Mouse (Mus musculus): ENCODE data around the gene Gm44502. TPM values are rescaled to one million over a fixed set of nuclear protein-coding genes. Genes with fewer than 3 reads are reported as not detected.
"Not testable (repeated sequence)": the region's sequence is repeated elsewhere in the genome, so short reads cannot be mapped to it uniquely, and the experiment has no call there.

Gene Gm44502
- polyA plus RNA-seq, 1 experiment, result 0.08 TPM

DNA sequence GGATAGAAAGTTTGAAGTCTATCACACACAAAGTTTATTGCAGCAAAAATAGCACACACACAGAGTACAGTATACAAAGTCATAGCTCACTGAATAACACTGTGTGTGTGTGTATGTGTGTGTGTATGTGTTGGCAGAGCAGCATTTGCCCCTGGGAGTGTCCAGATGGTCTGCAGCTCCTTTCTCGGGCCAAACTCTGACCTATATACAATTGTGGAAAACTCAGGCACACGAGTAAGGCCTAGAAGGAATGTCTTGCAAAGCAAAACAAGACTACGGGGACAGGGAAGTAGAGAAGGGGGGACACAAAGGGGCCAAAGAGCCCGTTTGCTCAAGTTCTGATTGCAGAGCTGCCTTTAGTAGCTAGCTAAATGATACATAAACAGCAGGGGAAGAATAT is 3.5 kb upstream of the Gm44502 start:
- no peaks in the 10 kb centered on the region for H3K9me3 ChIP-seq (ENCODE audit: control insufficient read depth, low read length)
- TF ChIP-seq TAL1 (IDR thresholded peaks at IDR 0.05; ENCODE audit: low read length), result no peak
- TF ChIP-seq GATA1 (IDR thresholded peaks at IDR 0.05; ENCODE audit: low read length), result no peak
- H3K27me3 ChIP-seq (ENCODE audit: control insufficient read depth), result no peaks in the 10 kb centered on the region
- H3K4me3 ChIP-seq (replicated peaks), result no peak overlapping the region
- peaks cover 36% of the 10 kb centered on the region for H3K4me1 ChIP-seq (ENCODE audit: control insufficient read depth)
- peaks cover 7% of the 10 kb centered on the region for H3K36me3 ChIP-seq (ENCODE audit: control insufficient read depth)

DNA sequence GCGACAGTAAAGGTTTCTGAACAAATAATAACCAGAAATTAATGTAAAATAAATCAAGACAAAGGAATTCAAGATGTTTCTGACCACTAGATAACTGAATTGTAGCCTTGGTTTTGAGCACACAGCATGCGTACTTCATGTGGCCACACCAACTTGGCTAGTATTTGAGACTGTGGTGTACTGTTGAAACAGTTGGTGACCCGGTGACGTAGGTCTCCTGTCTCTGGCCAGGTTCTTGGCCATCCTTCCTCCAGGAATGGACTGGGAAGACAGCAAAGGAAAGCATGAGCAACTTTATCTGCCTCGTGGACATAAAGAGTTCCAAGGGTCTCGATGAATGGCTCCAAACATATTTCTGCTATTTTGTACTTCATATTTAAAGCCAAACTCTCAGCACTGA is 2.3 kb upstream of the Gm44502 start:
- TF ChIP-seq TAL1 (IDR thresholded peaks at IDR 0.05; ENCODE audit: low read length) (no peak), GATA1 (IDR thresholded peaks at IDR 0.05; ENCODE audit: low read length) (no peak)
- no peaks in the 10 kb centered on the region for H3K9me3 ChIP-seq (ENCODE audit: control insufficient read depth, low read length)
- H3K4me1 ChIP-seq (ENCODE audit: control insufficient read depth), result peaks cover 40% of the 10 kb centered on the region
- H3K27me3 ChIP-seq (ENCODE audit: control insufficient read depth), result no peaks in the 10 kb centered on the region
- H3K36me3 ChIP-seq (ENCODE audit: control insufficient read depth), result peaks cover 17% of the 10 kb centered on the region
- no peak overlapping the region for H3K4me3 ChIP-seq (replicated peaks)

DNA sequence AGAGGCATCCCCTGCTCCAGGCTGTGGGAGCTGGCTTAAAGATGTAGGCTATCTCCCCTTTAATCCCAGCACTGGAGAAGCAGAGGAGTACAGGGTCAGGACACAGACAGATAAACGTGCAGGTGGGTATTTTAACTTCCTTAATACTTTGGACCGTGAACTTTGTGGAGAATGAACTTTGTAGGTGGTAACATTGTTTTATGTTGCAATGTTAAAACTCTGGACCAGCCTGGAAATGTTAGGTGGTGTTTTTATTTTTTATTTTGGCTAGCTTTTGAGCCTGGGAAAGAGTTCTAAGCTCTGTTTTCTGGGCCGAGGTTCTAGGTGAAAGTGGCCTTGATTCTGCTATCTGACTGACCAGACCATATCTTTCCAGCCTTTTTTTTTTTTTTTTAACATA is 1.8 kb upstream of the Gm44502 start:
- Histone ChIP-seq H3K27me3 (ENCODE audit: control insufficient read depth) (no peaks in the 10 kb centered on the region), H3K4me3 (replicated peaks) (peak overlapping the region; percentile 97), H3K36me3 (ENCODE audit: control insufficient read depth) (peaks cover 23% of the 10 kb centered on the region), H3K9me3 (ENCODE audit: control insufficient read depth, low read length) (no peaks in the 10 kb centered on the region), H3K4me1 (ENCODE audit: control insufficient read depth) (peaks cover 40% of the 10 kb centered on the region)
- no peak for TF ChIP-seq GATA1 (IDR thresholded peaks at IDR 0.05; ENCODE audit: low read length)
- TF ChIP-seq TAL1 (IDR thresholded peaks at IDR 0.05; ENCODE audit: low read length), result no peak

DNA sequence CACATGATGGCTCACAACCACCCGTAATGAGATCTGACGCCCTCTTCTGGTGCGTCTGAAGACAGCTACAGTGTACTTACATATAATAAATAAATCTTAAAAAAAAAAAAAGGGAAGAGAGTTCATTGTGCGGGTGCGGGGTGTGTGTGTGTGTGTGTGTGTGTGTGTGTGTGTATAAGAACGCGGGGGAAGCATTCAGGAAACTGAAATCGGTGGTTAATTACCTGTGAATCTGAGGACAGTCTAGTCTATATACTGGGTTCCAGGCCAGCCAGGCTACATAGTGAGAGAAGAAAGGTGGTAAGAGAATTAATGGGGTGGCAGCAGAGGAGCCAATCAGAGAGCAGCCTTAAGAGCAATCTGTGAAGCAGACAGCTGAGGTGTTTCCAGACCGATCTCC is 1.3 kb upstream of the Gm44502 start:
- peaks cover 43% of the 10 kb centered on the region for H3K4me1 ChIP-seq (ENCODE audit: control insufficient read depth)
- H3K4me3 ChIP-seq (replicated peaks), result peak overlapping the region; percentile 97
- H3K9me3 ChIP-seq (ENCODE audit: control insufficient read depth, low read length); H3K27me3 ChIP-seq (ENCODE audit: control insufficient read depth): not testable (repeated sequence)
- H3K36me3 ChIP-seq (ENCODE audit: control insufficient read depth), result peaks cover 28% of the 10 kb centered on the region

DNA sequence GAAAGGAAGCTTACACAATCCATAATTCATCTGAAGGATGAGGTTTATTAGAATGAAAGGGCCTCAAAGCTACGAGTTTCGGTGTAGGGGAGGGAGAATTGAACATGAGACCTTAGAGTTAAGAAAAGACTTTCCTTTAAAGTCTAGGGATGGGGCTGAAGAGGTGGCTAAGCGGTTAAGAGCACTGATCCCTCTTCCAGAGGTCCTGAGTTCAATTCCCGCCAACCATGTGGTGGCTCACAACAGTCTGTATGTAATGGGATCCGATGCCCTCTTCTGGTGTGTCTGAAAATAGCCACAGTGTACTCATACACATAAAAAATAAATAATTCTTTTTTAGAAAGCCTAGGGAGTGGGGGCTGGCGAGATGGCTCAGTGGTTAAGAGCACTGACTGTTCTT is 845 bp upstream of the Gm44502 start:
- H3K9me3 ChIP-seq (ENCODE audit: control insufficient read depth, low read length), result no peaks in the 10 kb centered on the region
- H3K36me3 ChIP-seq (ENCODE audit: control insufficient read depth), result peaks cover 32% of the 10 kb centered on the region
- TF ChIP-seq TAL1 (IDR thresholded peaks at IDR 0.05; ENCODE audit: low read length) (no peak), GATA1 (IDR thresholded peaks at IDR 0.05; ENCODE audit: low read length) (no peak)
- peaks cover 47% of the 10 kb centered on the region for H3K4me1 ChIP-seq (ENCODE audit: control insufficient read depth)
- H3K4me3 ChIP-seq (replicated peaks), result peak overlapping the region; percentile 97
- H3K27me3 ChIP-seq (ENCODE audit: control insufficient read depth), result no peaks in the 10 kb centered on the region

DNA sequence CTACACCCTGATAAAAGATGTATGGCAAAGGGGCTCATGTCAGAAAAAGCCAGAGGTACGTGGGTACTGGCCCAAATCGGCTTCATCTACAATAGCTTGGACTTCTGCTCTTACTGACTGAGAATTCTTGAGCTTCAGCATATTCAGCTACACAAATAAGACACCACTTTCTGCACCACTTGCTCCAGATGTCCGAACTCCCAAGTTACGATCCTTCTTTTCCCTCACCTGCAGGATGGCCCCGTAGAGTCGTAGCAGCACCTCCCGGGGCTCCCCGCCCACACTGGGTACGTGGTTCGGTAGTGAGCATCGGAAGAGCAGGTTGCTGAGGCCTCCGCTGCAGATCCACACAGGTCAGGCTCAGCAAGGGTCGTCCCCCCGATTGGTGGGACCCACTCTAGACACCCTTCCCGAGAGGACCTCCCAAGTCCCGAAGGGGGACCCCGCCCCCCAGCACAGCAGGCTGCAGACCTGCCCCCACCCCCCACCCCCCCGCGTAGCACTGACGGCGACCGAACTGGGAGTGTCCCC is 610 bp downstream of the Gm44502 start:
- Histone ChIP-seq H3K27me3 (ENCODE audit: control insufficient read depth) (no peaks in the 10 kb centered on the region), H3K9me3 (ENCODE audit: control insufficient read depth, low read length) (no peaks in the 10 kb centered on the region), H3K4me1 (ENCODE audit: control insufficient read depth) (peaks cover 46% of the 10 kb centered on the region), H3K36me3 (ENCODE audit: control insufficient read depth) (peaks cover 38% of the 10 kb centered on the region), H3K4me3 (replicated peaks) (peak overlapping the region; percentile 97)
- no peak for TF ChIP-seq TAL1 (IDR thresholded peaks at IDR 0.05; ENCODE audit: low read length)
- TF ChIP-seq GATA1 (IDR thresholded peaks at IDR 0.05; ENCODE audit: low read length), result no peak

DNA sequence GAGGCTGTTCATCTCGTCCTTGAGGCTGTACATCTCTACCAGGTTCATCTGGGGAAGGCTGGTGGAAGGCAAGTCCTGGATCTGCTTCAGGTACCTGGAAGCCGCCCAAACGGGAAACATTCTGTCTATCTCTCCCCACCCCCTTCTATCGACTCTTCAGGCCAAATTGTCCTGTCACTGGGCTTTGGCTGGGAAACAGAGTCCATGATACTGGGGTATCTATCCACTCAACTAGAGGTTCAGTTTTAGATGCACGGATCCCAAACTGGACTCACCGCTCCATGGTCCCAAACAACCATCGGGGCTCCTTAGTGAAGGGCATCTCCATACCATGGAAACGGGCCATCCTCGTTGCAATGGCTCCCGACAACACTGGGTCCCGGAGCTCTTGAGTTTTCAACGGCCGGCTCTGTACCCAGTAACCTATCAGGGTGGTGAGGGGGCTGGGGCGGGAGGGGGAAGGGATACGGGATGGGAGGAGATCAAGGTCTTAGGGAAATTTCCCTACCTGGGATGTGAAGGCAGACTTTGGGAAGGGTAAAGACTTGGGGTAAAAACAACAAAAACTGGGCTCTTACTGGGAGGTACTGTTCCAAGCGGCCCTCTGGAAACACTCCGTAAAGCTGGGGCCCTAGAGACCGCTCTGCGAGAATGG is 1.2 kb downstream of the Gm44502 start:
- peak overlapping the region; percentile 97 for H3K4me3 ChIP-seq (replicated peaks)
- H3K4me1 ChIP-seq (ENCODE audit: control insufficient read depth), result peaks cover 46% of the 10 kb centered on the region
- peaks cover 43% of the 10 kb centered on the region for H3K36me3 ChIP-seq (ENCODE audit: control insufficient read depth)
- H3K9me3 ChIP-seq (ENCODE audit: control insufficient read depth, low read length), result no peaks in the 10 kb centered on the region
- no peak for TF ChIP-seq GATA1 (IDR thresholded peaks at IDR 0.05; ENCODE audit: low read length)
- no peak for TF ChIP-seq TAL1 (IDR thresholded peaks at IDR 0.05; ENCODE audit: low read length)
- no peaks in the 10 kb centered on the region for H3K27me3 ChIP-seq (ENCODE audit: control insufficient read depth)

DNA sequence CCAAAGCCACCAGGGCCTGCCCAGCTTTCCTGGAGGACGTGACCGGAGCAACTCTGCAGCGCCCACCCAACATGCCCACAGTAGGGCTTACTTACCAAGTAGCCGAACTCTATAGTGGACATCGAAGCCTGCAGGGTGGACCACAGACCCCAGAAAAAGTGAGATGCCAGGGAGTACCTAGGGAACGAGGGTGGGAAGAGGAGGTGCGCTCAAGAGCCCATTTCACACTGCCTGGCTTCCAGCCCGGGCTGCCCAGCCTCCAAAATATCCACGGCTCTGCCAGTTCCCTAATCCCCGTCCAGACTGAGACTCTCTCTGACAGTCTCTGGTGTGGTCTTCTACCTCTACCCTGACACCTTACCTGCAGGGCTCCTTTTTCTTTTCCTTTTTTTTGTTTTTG is 2.8 kb downstream of the Gm44502 start:
- Histone ChIP-seq H3K36me3 (ENCODE audit: control insufficient read depth) (peaks cover 45% of the 10 kb centered on the region), H3K9me3 (ENCODE audit: control insufficient read depth, low read length) (no peaks in the 10 kb centered on the region), H3K27me3 (ENCODE audit: control insufficient read depth) (no peaks in the 10 kb centered on the region), H3K4me1 (ENCODE audit: control insufficient read depth) (peaks cover 40% of the 10 kb centered on the region), H3K4me3 (replicated peaks) (no peak overlapping the region)
- TF ChIP-seq TAL1 (IDR thresholded peaks at IDR 0.05; ENCODE audit: low read length) (no peak), GATA1 (IDR thresholded peaks at IDR 0.05; ENCODE audit: low read length) (no peak)

DNA sequence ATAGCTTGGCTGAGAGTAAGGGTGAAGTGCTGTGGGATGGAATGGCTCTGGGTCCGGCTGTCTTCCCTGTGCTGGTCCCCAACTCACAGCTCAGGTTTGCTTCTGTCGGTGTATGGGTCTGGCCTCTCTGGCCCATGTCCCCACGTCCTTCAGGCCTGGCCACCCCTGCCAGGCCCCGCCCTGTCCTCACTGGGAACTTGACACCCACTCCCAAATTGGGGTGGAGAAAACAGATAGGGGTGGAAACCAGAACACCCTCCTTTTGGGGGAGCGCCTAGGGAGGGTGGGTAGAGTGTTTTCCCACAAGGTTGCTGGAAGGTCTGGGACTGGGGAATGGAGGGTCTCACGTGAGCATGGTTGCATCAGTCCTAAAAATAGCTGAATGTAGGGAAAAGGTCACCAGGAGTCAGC is 3.8 kb downstream of the Gm44502 start, which contains the start of gene Cpt1b:
TSS of gene Cpt1b (minus strand) at position 153 of the 411 bp plus-strand sequence.
- Histone ChIP-seq H3K4me1 (ENCODE audit: control insufficient read depth) (peaks cover 32% of the 10 kb centered on the region), H3K4me3 (replicated peaks) (peak within 1 kb of the TSS; percentile 26), H3K27me3 (ENCODE audit: control insufficient read depth) (no peaks in the 10 kb centered on the region), H3K9me3 (ENCODE audit: control insufficient read depth, low read length) (no peaks in the 10 kb centered on the region), H3K36me3 (ENCODE audit: control insufficient read depth) (peaks cover 47% of the 10 kb centered on the region)
- TF ChIP-seq GATA1 (IDR thresholded peaks at IDR 0.05; ENCODE audit: low read length) (no peak), TAL1 (IDR thresholded peaks at IDR 0.05; ENCODE audit: low read length) (no peak)

DNA sequence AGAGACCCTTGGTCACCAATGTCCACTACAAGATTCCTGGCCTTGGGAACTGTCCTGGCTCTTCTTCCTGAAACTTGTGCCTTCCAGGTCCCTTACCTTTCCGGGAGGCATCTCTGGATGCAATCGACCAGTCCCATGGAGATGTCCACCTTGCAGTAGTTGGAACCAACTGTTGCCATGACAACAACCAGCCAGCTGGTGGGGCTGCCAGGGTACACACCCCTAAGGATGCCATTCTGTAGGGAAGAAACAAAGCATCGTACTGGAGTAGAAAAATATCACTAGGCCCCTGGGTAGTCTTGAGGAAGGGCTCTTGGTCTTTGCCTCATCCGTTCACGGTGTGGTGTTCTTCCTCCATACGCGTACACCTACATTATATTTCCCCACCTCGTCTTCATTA is 4.9 kb downstream of the Gm44502 start:
- Histone ChIP-seq H3K9me3 (ENCODE audit: control insufficient read depth, low read length) (no peaks in the 10 kb centered on the region), H3K4me1 (ENCODE audit: control insufficient read depth) (peaks cover 26% of the 10 kb centered on the region), H3K36me3 (ENCODE audit: control insufficient read depth) (peaks cover 56% of the 10 kb centered on the region), H3K27me3 (ENCODE audit: control insufficient read depth) (no peaks in the 10 kb centered on the region), H3K4me3 (replicated peaks) (no peak overlapping the region)
- TF ChIP-seq TAL1 (IDR thresholded peaks at IDR 0.05; ENCODE audit: low read length) (no peak), GATA1 (IDR thresholded peaks at IDR 0.05; ENCODE audit: low read length) (no peak)
